Mouse (Mus musculus) cortical plate, adult 2 months (tissue): ENCODE results near the gene Crip2. TPM values are rescaled to one million over a fixed set of nuclear protein-coding genes. Genes with fewer than 3 reads are reported as not detected.

Experiments used
- H3K27ac ChIP-seq: fragments of 200-500 bp; 2 replicates; pipeline ENCODE4 v1.5.1; 2012; ENCODE audit warnings: low read length, control low read depth, inconsistent platforms; ENCODE audit not compliant: insufficient read depth
- H3K4me1 ChIP-seq: fragments of 200-500 bp; 2 replicates; pipeline ENCODE4 v1.6.1; 2011; ENCODE audit warnings: low read length; ENCODE audit not compliant: control insufficient read depth, insufficient read depth
- H3K4me3 ChIP-seq: fragments of 200-500 bp; 2 replicates; pipeline ENCODE4 v1.5.1; 2011; ENCODE audit warnings: mild to moderate bottlenecking, low read length, control low read depth; ENCODE audit not compliant: insufficient read depth
- CTCF ChIP-seq: fragments of 200-500 bp; IDR thresholded peaks from 2 replicates; pipeline ENCODE4 v1.5.1; 2011; ENCODE audit warnings: mild to moderate bottlenecking, control low read depth, low read length; ENCODE audit not compliant: insufficient read depth; ENCODE audit errors: extremely low read depth
- POLR2A ChIP-seq: fragments of 200-500 bp; IDR thresholded peaks from 2 replicates; pipeline ENCODE4 v1.6.1; 2011; ENCODE audit warnings: mild to moderate bottlenecking, low read length, control low read depth; ENCODE audit not compliant: insufficient read depth; ENCODE audit errors: extremely low read depth
- polyA plus RNA-seq: library from polyadenylated mRNA; depleted of rRNA; stranded (reverse); fragments of >200 nt; gene quantifications from 2 replicates; pipeline ENCODE4 v1.2.3, GENCODE M21; 2012

Gene Crip2
- polyA plus RNA-seq, 1 experiment, result 281 TPM

GRCm38 (mm10) chr12:113131601-113132000 lies 8.4 kb upstream of the Crip2 start:
- Histone ChIP-seq H3K4me3 (no peak overlapping the region), H3K4me1 (no peaks in the 10 kb centered on the region), H3K27ac (no peak overlapping the region)
- TF ChIP-seq POLR2A, result no peak
- no peak for TF ChIP-seq CTCF

- Histone ChIP-seq H3K4me1 (no peaks in the 10 kb centered on the region), H3K4me3 (no peak overlapping the region), H3K27ac (peak overlapping the region; percentile 43; the same call in 1 of the 2 replicates)
- TF ChIP-seq CTCF (no peak), POLR2A (no peak)
These were observed 7.5 kb upstream of the Crip2 start for GRCm38 (mm10) chr12:113132567-113132966.

- H3K27ac ChIP-seq, result peak overlapping the region; percentile 63; the same call in 1 of the 2 replicates
- TF ChIP-seq POLR2A (no peak), CTCF (no peak)
- no peaks in the 10 kb centered on the region for H3K4me1 ChIP-seq
- no peak overlapping the region for H3K4me3 ChIP-seq
These were observed 6.8 kb upstream of the Crip2 start for GRCm38 (mm10) chr12:113133260-113133659.

- Histone ChIP-seq H3K4me1 (peaks cover under 1% of the 10 kb centered on the region; the same call in 1 of the 2 replicates), H3K27ac (peak overlapping the region; percentile 51; the same call in 1 of the 2 replicates), H3K4me3 (no peak overlapping the region)
- no peak for TF ChIP-seq CTCF
- no peak for TF ChIP-seq POLR2A
These were observed 6.1 kb upstream of the Crip2 start for GRCm38 (mm10) chr12:113133861-113134403.

GRCm38 (mm10) chr12:113134502-113134901 lies 5.5 kb upstream of the Crip2 start:
- H3K4me1 ChIP-seq, result peaks cover 6% of the 10 kb centered on the region
- no peak for TF ChIP-seq POLR2A
- no peak for TF ChIP-seq CTCF
- H3K27ac ChIP-seq, result no peak overlapping the region
- H3K4me3 ChIP-seq, result no peak overlapping the region

- Histone ChIP-seq H3K4me1 (peaks cover 8% of the 10 kb centered on the region), H3K27ac (no peak overlapping the region), H3K4me3 (no peak overlapping the region)
- TF ChIP-seq POLR2A (no peak), CTCF (no peak)
These were observed 4.6 kb upstream of the Crip2 start for GRCm38 (mm10) chr12:113135401-113135800.

- Histone ChIP-seq H3K4me3 (no peak overlapping the region), H3K27ac (no peak overlapping the region), H3K4me1 (peaks cover 8% of the 10 kb centered on the region)
- TF ChIP-seq POLR2A (no peak), CTCF (no peak)
These were observed 3.5 kb upstream of the Crip2 start for GRCm38 (mm10) chr12:113136492-113137020.

- Histone ChIP-seq H3K4me1 (peaks cover 8% of the 10 kb centered on the region), H3K27ac (no peak overlapping the region), H3K4me3 (no peak overlapping the region)
- TF ChIP-seq POLR2A, result no peak
- TF ChIP-seq CTCF, result no peak
These were observed 2.5 kb upstream of the Crip2 start for GRCm38 (mm10) chr12:113137260-113138213.

- no peak for TF ChIP-seq POLR2A
- TF ChIP-seq CTCF, result no peak
- H3K4me1 ChIP-seq, result peaks cover 8% of the 10 kb centered on the region
- H3K4me3 ChIP-seq, result no peak overlapping the region
- peak overlapping the region; percentile 72; the same call in 1 of the 2 replicates for H3K27ac ChIP-seq
These were observed 1.7 kb upstream of the Crip2 start for GRCm38 (mm10) chr12:113138291-113138690.
